Mouse (Mus musculus) left cerebral cortex, postnatal 4 days (tissue): ENCODE results near the gene Atad5. TPM values are rescaled to one million over a fixed set of nuclear protein-coding genes. Genes with fewer than 3 reads are reported as not detected.

ENCODE experiments used
- DNase-seq: peaks from one replicate; pipeline ENCODE4 v3.0.0-alpha.2; 2022
- intact Hi-C: fragments of 180-260 bp; cut with DNase I; formaldehyde crosslinking; loops from one replicate; pipeline ENCODE4 v1.15.1; 2025
- total RNA-seq, 2 experiments: library from RNA; stranded (reverse); gene quantifications; 2 replicates each; pipeline ENCODE4 v1.2.3; 2021

The Atad5 gene
- total RNA-seq, 2 experiments from 2014 or later, result 8.0 to 8.9 TPM

- DNase-seq, result peak; percentile 97
- intact Hi-C loops, result no loop called here
These were observed 8.1 kb upstream of the Atad5 start, which contains the start of gene Crlf3 for GRCm38 (mm10) chr11:80080826-80081728. Gene Crlf3 (minus strand): TSS chr11:80080991.

- intact Hi-C loops, result no loop called here
- no peak for DNase-seq
These were observed 7.3 kb upstream of the Atad5 start for GRCm38 (mm10) chr11:80081786-80082319.

GRCm38 (mm10) chr11:80085356-80086055, 3.7 kb upstream of the Atad5 start:
- no peak for DNase-seq
- intact Hi-C loops, result no loop called here

- peak; percentile 85 for DNase-seq
- intact Hi-C loops, result no loop called here
These were observed 2.4 kb upstream of the Atad5 start for GRCm38 (mm10) chr11:80086844-80087243.

GRCm38 (mm10) chr11:80089817-80090214, 616 bp downstream of the Atad5 start:
- intact Hi-C loops, result no loop called here

GRCm38 (mm10) chr11:80090555-80091164, 1.5 kb downstream of the Atad5 start:
- intact Hi-C loops, result no loop called here
- no peak for DNase-seq

More at GRCm38 (mm10) chr11:80089817-80090214, 616 bp downstream of the Atad5 start:
- no peak for DNase-seq

GRCm38 (mm10) chr11:80098444-80099056, 9.3 kb downstream of the Atad5 start:
- DNase-seq, result no peak
- intact Hi-C loops, result no loop called here

GRCm38 (mm10) chr11:80101298-80101697, 12.1 kb downstream of the Atad5 start:
- DNase-seq, result no peak
- intact Hi-C loops, result no loop called here

GRCm38 (mm10) chr11:80104407-80104806, 15.2 kb downstream of the Atad5 start:
- DNase-seq, result no peak
- intact Hi-C loops, result no loop called here

- DNase-seq, result no peak
- intact Hi-C loops, result loop anchor here (10.0 kb wide), 1 partner anchor 92 kb away; no protein-coding TSS in a partner anchor
These were observed 27.2 kb downstream of the Atad5 start for GRCm38 (mm10) chr11:80116411-80116810.

GRCm38 (mm10) chr11:80132050-80132449, 42.9 kb downstream of the Atad5 start:
- no peak for DNase-seq
- intact Hi-C loops, result no loop called here

GRCm38 (mm10) chr11:80134744-80135143, 45.5 kb downstream of the Atad5 start:
- intact Hi-C loops, result no loop called here
- DNase-seq, result no peak

GRCm38 (mm10) chr11:80135954-80136683, 46.9 kb downstream of the Atad5 start:
- DNase-seq, result no peak
- intact Hi-C loops, result no loop called here

GRCm38 (mm10) chr11:80136786-80137185, 47.6 kb downstream of the Atad5 start:
- DNase-seq, result no peak
- intact Hi-C loops, result no loop called here

- DNase-seq, result no peak
- intact Hi-C loops, result no loop called here
These were observed 48.6 kb downstream of the Atad5 start for GRCm38 (mm10) chr11:80137773-80138172.

GRCm38 (mm10) chr11:80141825-80142521, 52.8 kb downstream of the Atad5 start, which contains the start of gene Tefm:
Gene Tefm (minus strand): TSS chr11:80142175.
- intact Hi-C loops, result no loop called here
- peak; percentile 84 for DNase-seq

- intact Hi-C loops, result no loop called here
- DNase-seq, result no peak
These were observed 53.7 kb downstream of the Atad5 start for GRCm38 (mm10) chr11:80142872-80143271.

- no peak for DNase-seq
- intact Hi-C loops, result no loop called here
These were observed 56.6 kb downstream of the Atad5 start for GRCm38 (mm10) chr11:80145787-80146275.

GRCm38 (mm10) chr11:80147748-80148147, 58.5 kb downstream of the Atad5 start:
- no peak for DNase-seq
- intact Hi-C loops, result no loop called here
